Mouse (Mus musculus): ENCODE data around the gene Cxcr5. TPM values are rescaled to one million over a fixed set of nuclear protein-coding genes. Genes with fewer than 3 reads are reported as not detected.

Cxcr5 gene
- polyA plus RNA-seq, 2 experiments = 0.10 to 0.30 TPM

GRCm38 (mm10) chr9:44482112-44482511 lies 79.6 kb downstream of the Cxcr5 start:
- H3K4me1 ChIP-seq (ENCODE audit: control insufficient read depth, insufficient read depth, low read length) = peaks cover 46% of the 10 kb centered on the region
- 0 out of 2 replicates have a peak, but pooled peaks cover 4% of the 10 kb centered on the region for H3K36me3 ChIP-seq (ENCODE audit: control insufficient read depth, insufficient read depth, low read length)
- H3K9me3 ChIP-seq (ENCODE audit: control insufficient read depth, low read length) = no peaks in the 10 kb centered on the region
- WGBS = 11% methylated on average over 3 of the region's 3 CpGs
- ATAC-seq (ENCODE audit: low FRiP score, low read depth) (no peak), DNase-seq (ENCODE audit: low spot score) (no peak)
- H3K27me3 ChIP-seq (ENCODE audit: control insufficient read depth, insufficient read depth, low read length) = no peaks in the 10 kb centered on the region
- H3K27ac ChIP-seq (replicated peaks; ENCODE audit: low read depth, low read length) = peak overlapping the region; percentile 94
- peak overlapping the region; percentile 69 for H3K4me2 ChIP-seq (replicated peaks; ENCODE audit: low read depth, low read length, severe bottlenecking)
- no peak for TF ChIP-seq POLR2A (IDR thresholded peaks at IDR 0.05; ENCODE audit: borderline replicate concordance, extremely low read depth, insufficient read depth, insufficient read length)
- H3K4me3 ChIP-seq (replicated peaks; ENCODE audit: low read length) = peak overlapping the region; percentile 97
- H3K9ac ChIP-seq (ENCODE audit: low read depth, low read length, severe bottlenecking) = 0 out of 2 replicates have a peak overlapping the region, but pooled peaks have one; percentile 93

- 1% methylated on average over 24 of the region's 26 CpGs for WGBS
- ATAC-seq (ENCODE audit: low FRiP score, low read depth) = peak; percentile 54
These were observed 81.8 kb downstream of the Cxcr5 start for GRCm38 (mm10) chr9:44479628-44480428.

DNA sequence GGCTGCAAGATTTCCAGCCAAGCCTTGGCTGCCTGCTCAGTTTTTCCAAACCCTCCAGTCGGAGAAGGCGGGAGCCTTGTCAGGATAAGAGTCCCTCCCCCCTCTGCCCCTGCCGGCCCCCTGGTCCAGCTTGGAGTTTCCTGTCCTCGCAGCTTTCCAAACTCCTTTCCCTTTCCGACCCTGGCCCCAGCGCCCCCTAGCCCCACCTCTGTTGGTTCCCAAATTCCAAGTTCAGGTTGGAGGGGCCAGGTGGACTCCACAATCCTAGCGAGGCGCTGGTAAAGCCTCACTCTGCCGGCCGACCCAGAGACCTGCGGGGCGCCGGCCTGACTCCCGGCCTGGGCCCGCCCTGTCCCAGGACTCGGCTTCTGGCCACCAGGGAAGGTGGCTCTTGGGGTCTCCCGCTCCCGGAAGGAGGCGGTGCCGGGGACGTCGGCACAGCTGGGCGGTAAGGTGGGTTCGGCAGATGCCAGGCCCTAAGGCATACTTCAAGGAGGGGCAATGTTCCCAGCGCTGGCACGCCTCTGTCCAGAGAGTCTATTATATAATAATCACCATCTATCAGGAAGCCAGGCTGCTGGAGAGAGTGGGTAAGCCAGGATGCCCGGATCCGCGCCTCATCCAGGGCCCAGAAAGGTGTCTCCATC lies 82.6 kb downstream of the Cxcr5 start:
- Histone ChIP-seq H3K27ac (replicated peaks; ENCODE audit: low read depth, low read length) (peak overlapping the region; percentile 94), H3K4me3 (replicated peaks; ENCODE audit: low read length) (peak overlapping the region; percentile 78), H3K4me1 (ENCODE audit: control insufficient read depth, insufficient read depth, low read length) (peaks cover 18% of the 10 kb centered on the region), H3K36me3 (ENCODE audit: control insufficient read depth, insufficient read depth, low read length) (no peaks in the 10 kb centered on the region), H3K27me3 (ENCODE audit: control insufficient read depth, insufficient read depth, low read length) (no peaks in the 10 kb centered on the region), H3K9me3 (ENCODE audit: control insufficient read depth, low read length) (no peaks in the 10 kb centered on the region), H3K9ac (ENCODE audit: low read depth, low read length, severe bottlenecking) (peak overlapping the region; percentile 70), H3K4me2 (replicated peaks; ENCODE audit: low read depth, low read length, severe bottlenecking) (peak overlapping the region; percentile 97)
- TF ChIP-seq POLR2A (IDR thresholded peaks at IDR 0.05; ENCODE audit: borderline replicate concordance, extremely low read depth, insufficient read depth, insufficient read length) = no peak
- peak; percentile 96 for DNase-seq (ENCODE audit: low spot score)
- peak; percentile 76 for ATAC-seq (ENCODE audit: low FRiP score, low read depth)
- WGBS = 1% methylated on average over 29 of the region's 29 CpGs

More at GRCm38 (mm10) chr9:44479628-44480428, 81.8 kb downstream of the Cxcr5 start:
- Histone ChIP-seq H3K4me3 (replicated peaks; ENCODE audit: low read length) (peak overlapping the region; percentile 78), H3K4me2 (replicated peaks; ENCODE audit: low read depth, low read length, severe bottlenecking) (peak overlapping the region; percentile 97), H3K4me1 (ENCODE audit: control insufficient read depth, insufficient read depth, low read length) (peaks cover 24% of the 10 kb centered on the region), H3K9me3 (ENCODE audit: control insufficient read depth, low read length) (no peaks in the 10 kb centered on the region), H3K27ac (replicated peaks; ENCODE audit: low read depth, low read length) (peak overlapping the region; percentile 94), H3K36me3 (ENCODE audit: control insufficient read depth, insufficient read depth, low read length) (no peaks in the 10 kb centered on the region), H3K27me3 (ENCODE audit: control insufficient read depth, insufficient read depth, low read length) (no peaks in the 10 kb centered on the region), H3K9ac (ENCODE audit: low read depth, low read length, severe bottlenecking) (peak overlapping the region; percentile 70)
- no peak for TF ChIP-seq POLR2A (IDR thresholded peaks at IDR 0.05; ENCODE audit: borderline replicate concordance, extremely low read depth, insufficient read depth, insufficient read length)
- DNase-seq (ENCODE audit: low spot score) = peak; percentile 95

DNA sequence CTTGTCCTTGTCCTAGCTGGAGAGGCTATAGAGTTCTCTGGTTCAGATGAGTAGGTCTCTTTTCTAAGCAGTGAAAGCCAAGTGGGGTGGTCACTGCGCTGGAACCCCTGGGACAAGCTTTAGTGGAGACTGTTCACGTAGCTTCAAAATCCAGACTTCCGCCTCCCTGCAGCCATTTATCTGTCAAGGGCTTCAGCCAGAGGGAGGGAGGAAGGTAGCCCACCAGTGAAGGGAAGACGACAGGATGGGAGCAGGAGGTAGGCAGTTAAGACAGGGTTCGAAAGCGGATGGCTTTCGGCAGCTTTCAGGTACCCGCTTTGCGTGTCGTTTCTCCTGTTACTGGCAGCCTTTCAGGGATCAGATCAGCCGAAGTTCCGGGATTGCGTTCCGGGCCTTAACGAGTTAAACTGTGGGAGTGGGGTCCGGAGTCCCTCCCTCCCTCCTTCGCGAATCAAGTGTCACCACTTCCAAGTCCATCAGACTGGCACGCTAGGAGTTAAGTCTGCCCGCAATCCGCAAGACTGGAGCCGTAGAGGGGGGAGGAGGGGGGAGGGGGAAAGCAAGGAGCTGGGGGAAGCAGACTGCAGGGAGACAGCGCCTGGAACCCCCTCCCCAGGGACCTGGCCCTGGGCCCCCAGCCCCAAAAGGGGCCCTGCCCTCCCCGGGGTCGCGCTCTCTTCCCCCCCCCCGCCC lies 83.3 kb downstream of the Cxcr5 start:
- no peak for TF ChIP-seq POLR2A (IDR thresholded peaks at IDR 0.05; ENCODE audit: borderline replicate concordance, extremely low read depth, insufficient read depth, insufficient read length)
- peaks cover 18% of the 10 kb centered on the region for H3K4me1 ChIP-seq (ENCODE audit: control insufficient read depth, insufficient read depth, low read length)
- H3K27me3 ChIP-seq (ENCODE audit: control insufficient read depth, insufficient read depth, low read length) = no peaks in the 10 kb centered on the region
- ATAC-seq (ENCODE audit: low FRiP score, low read depth) (peak; percentile 67), DNase-seq (ENCODE audit: low spot score) (peak; percentile 92)
- H3K9me3 ChIP-seq (ENCODE audit: control insufficient read depth, low read length) = no peaks in the 10 kb centered on the region
- H3K27ac ChIP-seq (replicated peaks; ENCODE audit: low read depth, low read length) = peak overlapping the region; percentile 94
- peak overlapping the region; percentile 78 for H3K4me3 ChIP-seq (replicated peaks; ENCODE audit: low read length)
- WGBS = under 1% methylated on average over 22 of the region's 27 CpGs
- H3K4me2 ChIP-seq (replicated peaks; ENCODE audit: low read depth, low read length, severe bottlenecking) = peak overlapping the region; percentile 97
- peak overlapping the region; percentile 70 for H3K9ac ChIP-seq (ENCODE audit: low read depth, low read length, severe bottlenecking)
- H3K36me3 ChIP-seq (ENCODE audit: control insufficient read depth, insufficient read depth, low read length) = no peaks in the 10 kb centered on the region

All from limb, embryonic 14.5 days (tissue).